Mouse (Mus musculus) gastrocnemius, adult 8-10 months (tissue): ENCODE data around the gene Tex44. TPM values are rescaled to one million over a fixed set of nuclear protein-coding genes. Genes with fewer than 3 reads are reported as not detected.
A peak's percentile ranks its signal among the peaks of the same experiment; 100 is the strongest.

Experiments
- DNase-seq, 2 experiments: peaks; one replicate each; pipeline ENCODE4 v3.0.0; 2022; ENCODE audit warnings: low spot score in 2 of 2
- total RNA-seq, 4 experiments: library from RNA; stranded (reverse); gene quantifications; 2 replicates each; pipeline ENCODE4 v1.2.4; 2022

The Tex44 gene
- total RNA-seq, 4 experiments from 2014 or later = not detected

DNA sequence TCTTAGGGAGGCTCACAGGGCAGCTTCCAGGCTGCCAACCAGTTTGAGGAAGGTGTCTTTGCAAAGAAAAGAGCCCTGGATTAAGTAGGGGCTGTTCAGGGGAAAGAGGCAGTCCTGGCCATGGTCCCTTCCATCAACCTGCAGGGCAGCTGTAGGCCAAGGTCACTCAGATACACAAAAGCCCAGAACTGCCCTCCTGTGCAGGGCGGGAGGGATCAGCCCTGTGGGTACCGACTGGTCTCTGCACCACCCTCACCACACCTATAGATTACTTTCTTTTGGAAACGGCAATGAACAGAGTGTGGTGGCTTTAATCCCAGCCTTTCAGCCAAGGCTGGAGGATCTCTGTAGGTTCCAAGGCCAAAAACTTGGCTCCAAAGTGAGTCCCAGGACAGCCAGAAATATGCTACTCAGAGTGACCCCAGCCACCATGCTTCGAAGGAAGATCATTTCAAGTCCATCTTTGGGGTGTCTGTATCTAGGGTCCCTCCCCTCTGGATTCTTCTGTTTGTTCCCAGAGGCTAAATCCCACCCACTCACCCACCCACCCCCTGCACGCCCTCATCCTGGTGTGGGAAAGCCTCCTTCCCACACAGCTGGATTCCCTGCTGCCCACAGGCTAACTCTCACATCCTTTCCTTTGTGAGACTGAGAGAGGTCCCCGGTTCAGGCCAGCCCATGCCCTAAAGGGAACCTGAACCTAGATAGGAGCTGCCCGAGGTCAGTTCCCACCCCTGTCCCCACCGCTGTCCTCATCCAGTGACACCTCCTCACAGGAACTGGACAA, 17.4 kb downstream of the Tex44 start:
- no peak for DNase-seq

DNA sequence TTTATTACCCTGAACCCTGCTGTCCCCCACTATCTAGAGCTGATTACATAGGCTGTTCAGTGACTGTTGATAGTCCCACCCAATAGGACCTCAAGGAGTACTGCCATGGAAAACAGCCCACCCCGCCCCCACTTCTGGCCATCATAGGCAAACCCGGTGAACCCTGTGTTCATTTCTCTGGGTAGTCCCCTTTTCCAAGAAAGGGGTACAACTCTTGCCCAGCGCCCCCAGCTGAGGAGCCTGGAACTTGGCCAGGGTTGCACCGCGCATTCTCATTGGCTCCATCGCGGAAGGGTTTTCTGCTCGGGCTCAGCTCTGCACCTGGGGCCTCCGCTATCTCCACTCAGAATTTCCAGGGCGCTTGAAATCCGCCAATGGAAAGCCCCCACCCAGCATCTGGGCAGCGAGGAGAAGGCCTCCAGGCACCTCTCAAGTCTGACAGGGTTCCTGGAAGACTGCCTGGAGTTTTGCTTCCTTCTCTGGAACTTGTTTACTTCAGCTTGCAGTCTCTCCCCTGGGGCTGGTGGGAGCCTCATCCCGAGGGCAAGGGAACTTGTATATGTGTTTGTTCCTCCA, 21.6 kb downstream of the Tex44 start:
- peak; percentile 32 to 37 for DNase-seq

GRCm38 (mm10) chr1:86448272-86448671, 22.1 kb downstream of the Tex44 start:
- DNase-seq = peak; percentile 40 to 55

DNA sequence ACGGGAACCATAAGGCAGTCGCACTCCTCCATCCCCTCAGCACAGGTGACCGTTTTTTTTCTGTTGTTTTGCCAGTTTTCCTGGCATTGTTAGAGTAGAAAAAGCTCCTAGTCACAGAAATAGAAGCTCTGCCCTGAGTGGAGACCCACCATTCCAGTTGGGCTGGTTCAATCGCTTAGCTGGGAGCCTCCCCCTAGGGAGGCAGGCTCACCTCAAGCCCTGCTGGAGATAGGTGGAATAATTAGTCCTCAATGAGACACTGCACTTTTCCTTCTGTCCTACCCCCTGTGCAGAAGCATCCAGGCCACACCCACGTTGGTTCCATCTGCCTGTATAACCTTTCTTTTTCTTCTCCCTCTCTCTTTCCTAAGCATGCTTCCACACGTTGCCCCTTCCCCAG, 23.8 kb downstream of the Tex44 start:
- DNase-seq = no peak

GRCm38 (mm10) chr1:86452713-86453112, 26.6 kb downstream of the Tex44 start:
- no peak for DNase-seq

DNA sequence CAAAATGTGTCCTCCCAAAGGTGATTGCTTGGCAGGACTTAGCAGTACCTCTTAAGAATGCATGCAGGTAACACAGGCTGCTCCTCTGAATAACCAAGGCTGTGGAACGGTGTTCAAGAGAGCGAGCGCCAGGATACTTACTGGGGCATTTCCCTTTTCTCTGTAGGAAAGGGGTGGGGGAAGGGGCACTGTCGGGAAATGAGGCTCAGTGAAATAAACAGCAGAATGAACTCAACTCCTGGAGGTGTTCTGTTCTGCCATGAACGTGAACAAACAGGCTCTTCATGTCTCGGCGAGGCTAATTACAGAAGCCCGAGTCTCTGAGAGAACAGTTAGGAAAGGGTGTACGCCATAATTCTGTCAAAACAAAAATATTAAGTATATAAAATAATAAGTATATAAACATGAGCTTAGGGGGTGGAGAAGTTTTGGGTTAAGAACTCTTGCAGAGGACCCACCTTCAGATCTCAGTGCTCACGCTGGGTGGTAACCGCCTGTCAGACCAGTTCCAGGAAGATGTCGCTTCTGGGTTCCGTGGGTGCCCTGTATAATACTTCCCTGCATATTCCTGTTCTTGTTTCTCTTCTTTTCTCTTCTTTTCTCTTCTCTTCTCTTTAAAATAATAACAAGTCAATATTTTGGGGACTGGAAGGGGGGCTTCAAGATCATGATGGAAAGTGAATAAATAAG, 30.9 kb downstream of the Tex44 start:
- DNase-seq = no peak

DNA sequence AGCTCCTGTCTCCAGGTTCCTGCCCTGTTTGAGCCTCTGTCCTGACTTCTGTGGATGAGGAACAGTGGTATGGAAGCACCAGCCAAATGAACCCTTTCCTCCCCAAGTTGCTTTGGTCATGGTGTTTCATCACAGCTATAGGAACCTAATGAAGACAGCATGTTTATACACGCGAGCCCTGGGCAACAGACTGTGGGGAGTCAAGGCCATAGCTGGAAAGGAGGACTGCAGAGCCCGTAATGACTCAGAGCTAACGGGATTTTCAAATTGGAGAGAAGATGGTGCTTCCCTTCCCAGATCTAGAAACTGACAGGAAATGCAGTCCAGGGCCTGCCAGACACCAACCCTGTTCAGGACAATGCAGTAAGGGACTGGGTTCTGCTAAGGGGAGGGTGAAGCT, 33.2 kb downstream of the Tex44 start:
- DNase-seq = no peak

GRCm38 (mm10) chr1:86464223-86464874, 38.2 kb downstream of the Tex44 start:
- DNase-seq = no peak

DNA sequence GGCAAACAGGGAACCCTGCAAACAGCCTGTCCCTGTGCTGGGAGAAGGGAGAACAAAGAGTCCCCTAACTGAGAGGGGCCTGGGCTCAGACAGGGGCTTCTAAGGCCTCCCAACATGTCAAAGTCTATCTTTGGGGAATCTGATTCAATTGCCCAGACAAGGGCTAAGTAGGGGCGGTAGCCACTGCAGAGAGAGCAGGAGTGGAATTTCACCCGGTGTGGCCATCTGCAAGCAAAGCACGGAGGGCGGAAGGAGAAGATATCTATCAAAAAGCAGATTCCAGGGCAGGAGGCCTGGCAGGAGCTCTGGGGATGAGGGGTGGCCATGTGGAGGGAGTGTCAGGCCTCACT, 38.7 kb downstream of the Tex44 start:
- no peak for DNase-seq

GRCm38 (mm10) chr1:86467416-86467815, 41.3 kb downstream of the Tex44 start:
- DNase-seq = no peak

DNA sequence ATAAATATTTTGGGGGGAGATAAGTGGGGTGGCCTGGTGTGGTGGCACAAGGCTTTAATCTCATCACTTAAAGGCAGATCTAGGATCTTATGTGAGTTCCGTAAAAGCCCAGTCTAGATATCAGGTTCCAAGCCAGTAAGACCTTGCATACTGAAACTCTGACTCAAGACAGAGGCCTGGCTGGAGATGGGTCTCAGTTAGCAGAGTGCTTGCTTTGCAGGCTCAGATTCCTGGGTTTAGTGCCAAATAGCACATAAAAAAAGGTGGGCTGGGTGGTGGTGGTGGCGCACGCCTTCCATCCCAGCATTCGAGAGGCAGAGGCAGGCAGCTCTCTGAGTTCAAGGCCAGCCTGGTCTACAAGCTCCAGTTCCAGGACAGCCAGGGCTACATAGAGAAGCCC, 43.7 kb downstream of the Tex44 start:
- no peak for DNase-seq

DNA sequence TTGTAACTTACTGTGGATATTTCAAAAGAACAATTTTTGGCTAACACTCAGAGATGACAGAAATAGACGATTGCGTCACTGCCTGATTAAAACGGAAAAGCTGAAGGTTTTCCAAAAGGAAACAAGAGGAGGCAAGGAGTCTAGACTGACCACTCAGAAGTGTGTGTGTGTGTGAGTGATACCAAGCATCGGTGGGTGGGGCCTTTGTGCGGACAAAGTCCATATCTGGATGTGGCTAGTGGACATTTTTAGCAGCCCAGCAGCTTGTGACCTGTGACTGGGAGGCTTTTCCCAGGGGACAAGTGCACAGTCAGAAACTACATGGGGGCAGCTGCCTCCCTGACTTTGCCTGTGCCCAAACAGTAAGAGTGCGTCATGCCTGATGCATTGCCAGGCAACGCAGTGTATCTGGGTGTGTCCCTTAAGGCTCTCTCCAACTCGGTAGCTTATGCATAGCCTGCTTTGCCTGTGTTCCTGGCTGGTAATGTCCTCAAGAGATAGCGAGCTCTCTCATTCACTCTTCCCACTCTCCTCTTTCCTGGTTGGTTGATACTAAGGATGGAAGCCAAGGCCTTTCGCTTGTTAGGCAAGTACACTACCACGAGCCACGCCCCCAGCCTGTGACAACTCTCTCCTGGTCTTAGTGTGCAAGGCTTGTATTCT, 44.5 kb downstream of the Tex44 start:
- DNase-seq = peak; percentile 79 to 87

- peak; percentile 35 to 37 for DNase-seq
These were observed 45.4 kb downstream of the Tex44 start for GRCm38 (mm10) chr1:86471504-86471961.

DNA sequence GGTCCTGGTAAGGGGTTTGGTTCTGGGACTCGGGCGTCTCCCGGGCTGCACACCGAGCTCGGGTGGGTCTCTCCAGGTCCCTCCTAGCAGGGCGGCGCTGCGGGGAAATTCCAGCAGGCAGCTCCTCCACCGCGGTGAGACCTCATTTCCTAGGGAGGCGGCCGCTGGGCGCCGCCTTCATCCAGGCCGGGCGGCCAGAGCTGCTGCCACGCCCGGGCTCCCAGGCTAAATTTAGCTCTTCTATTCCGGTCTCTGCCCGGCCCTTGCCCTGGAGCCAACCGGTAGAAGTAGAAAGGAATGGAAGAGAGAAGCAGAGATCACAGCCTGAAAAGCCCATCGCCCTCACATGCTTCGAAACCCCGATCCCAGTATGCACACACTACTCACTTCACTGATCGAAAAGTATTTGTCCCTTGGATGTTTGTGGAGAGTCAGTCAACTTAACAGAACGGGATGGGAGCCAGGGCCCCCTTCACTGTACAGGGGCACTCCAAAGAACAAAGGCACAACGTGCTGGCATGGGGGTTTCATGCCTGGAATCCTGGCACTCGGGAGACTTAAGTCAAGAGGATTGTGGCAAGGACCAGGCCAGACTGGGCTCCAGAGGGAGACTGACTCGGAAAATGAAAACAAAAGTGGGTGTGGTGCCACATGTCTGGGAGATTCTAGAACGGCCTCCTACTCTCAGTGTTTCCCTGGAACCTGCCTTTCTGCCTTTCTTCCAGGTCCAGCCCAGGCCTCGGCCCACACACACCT, 46.2 kb downstream of the Tex44 start:
- DNase-seq = peak; percentile 71 to 81

DNA sequence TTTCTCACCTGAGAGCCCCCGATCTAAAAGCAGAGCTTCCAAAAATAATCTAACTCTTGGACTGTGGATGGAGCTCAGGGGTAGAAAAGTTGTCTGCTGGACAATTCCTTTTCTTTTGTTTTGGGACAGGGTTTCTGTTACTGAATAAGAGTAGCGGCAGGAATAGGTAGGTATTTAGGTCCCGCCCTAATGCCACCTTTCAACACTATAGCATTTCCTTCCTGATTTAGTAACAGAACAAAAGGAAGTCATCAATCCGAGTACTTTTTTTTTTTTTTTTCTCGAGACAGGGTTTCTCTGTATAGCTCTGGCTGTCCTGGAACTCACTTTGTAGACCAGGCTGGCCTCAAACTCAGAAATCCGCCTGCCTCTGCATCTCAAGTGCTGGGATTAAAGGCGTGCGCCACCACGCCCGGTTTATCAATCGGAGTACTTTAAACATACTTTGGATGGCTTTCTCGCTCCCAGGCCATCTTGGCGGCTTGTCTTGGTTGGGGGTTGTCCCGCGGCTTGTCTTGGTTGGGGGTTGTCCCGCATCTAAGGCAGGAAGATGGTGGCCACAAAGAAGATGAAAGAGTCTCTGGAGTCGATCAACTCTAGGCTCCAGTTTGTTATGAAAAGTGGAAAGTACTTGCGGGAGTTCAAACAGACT, 47.1 kb downstream of the Tex44 start:
- no peak for DNase-seq

Other genes with a start within 250 kb of the Tex44 start
- not detected for gene B3gnt7, start 123.5 kb upstream of the Tex44 start, total RNA-seq
- 100 to 1,000 TPM in 2 of 4 experiments, 10 to 100 TPM in 2; 86.8 to 116 (median 104) TPM for gene Ncl, start 66.9 kb upstream of the Tex44 start, total RNA-seq
- gene Nmur1, start 101 bp upstream of the Tex44 start, total RNA-seq = not detected
- 10 to 100 TPM; 50.9 to 76.9 (median 67.7) TPM for gene Ptma, start 100.4 kb downstream of the Tex44 start, total RNA-seq
- gene Pde6d, start 156.3 kb downstream of the Tex44 start, total RNA-seq = 10 to 100 TPM; 24.5 to 33.4 (median 26.8) TPM
- gene Cops7b, start 156.6 kb downstream of the Tex44 start, total RNA-seq = 10 to 100 TPM in 3 of 4 experiments, 1 to 10 TPM in 1; 9.6 to 10.5 (median 10.3) TPM
- gene Nppc, start 244.2 kb downstream of the Tex44 start, total RNA-seq = under 1 TPM; 0.38 to 0.92 (median 0.48) TPM